Mouse (Mus musculus): ENCODE measurements around the gene Olfr1229.

GRCm38 (mm10) chr2:89253962-89254361 lies 33.9 kb downstream of the Olfr1229 start, which contains the start of gene Olfr1228:
- no peak for TF ChIP-seq POLR2A (IDR thresholded peaks at IDR 0.05; ENCODE audit: insufficient read depth, low read depth, low read length)
- no peak for TF ChIP-seq CTCF (IDR thresholded peaks at IDR 0.05; ENCODE audit: insufficient read depth, low read depth, low read length)
